Mouse (Mus musculus) liver, postnatal 0 days (tissue): ENCODE data around the gene Npl. TPM values are rescaled to one million over a fixed set of nuclear protein-coding genes. Genes with fewer than 3 reads are reported as not detected.

Source experiments
- ATAC-seq: fragments of 200-750 bp; cut with Nextera tagmentation; 2 replicates; pipeline ENCODE4 v1.8.0; 2017; ENCODE audit warnings: mild to moderate bottlenecking, moderate library complexity
- DNase-seq: peaks from one replicate; pipeline ENCODE4 v3.0.0-alpha.2; 2016
- H3K27ac ChIP-seq: fragments of 300-500 bp; sonication (generic); 2 replicates; pipeline ENCODE4 v1.5.1; 2014; ENCODE audit warnings: antibody characterized with exemption, moderate library complexity, mild to moderate bottlenecking, low read depth
- H3K27me3 ChIP-seq: fragments of 300-500 bp; sonication (generic); 2 replicates; pipeline ENCODE4 v1.6.1; 2014; ENCODE audit warnings: low read length, control low read depth, mixed read lengths; ENCODE audit not compliant: insufficient read depth
- H3K36me3 ChIP-seq: fragments of 300-500 bp; sonication (generic); replicated peaks from 2 replicates; pipeline ENCODE4 v1.6.1; 2014; ENCODE audit warnings: mild to moderate bottlenecking, control low read depth, low read length, moderate library complexity, mixed read lengths; ENCODE audit not compliant: insufficient read depth
- H3K4me1 ChIP-seq: fragments of 300-500 bp; sonication (generic); 2 replicates; pipeline ENCODE4 v1.6.1; 2014; ENCODE audit warnings: antibody characterized with exemption, mild to moderate bottlenecking, control low read depth; ENCODE audit not compliant: insufficient read depth
- H3K4me2 ChIP-seq: fragments of 300-500 bp; sonication (generic); 2 replicates; pipeline ENCODE4 v1.6.1; 2014; ENCODE audit warnings: low read depth, mild to moderate bottlenecking, low read length, moderate library complexity, mixed read lengths
- H3K4me3 ChIP-seq: fragments of 300-500 bp; sonication (generic); 2 replicates; pipeline ENCODE4 v1.5.1; 2014; ENCODE audit warnings: low read depth, low read length
- H3K9ac ChIP-seq: fragments of 300-500 bp; sonication (generic); replicated peaks from 2 replicates; pipeline ENCODE4 v1.6.1; 2014; ENCODE audit warnings: mild to moderate bottlenecking, moderate library complexity
- H3K9me3 ChIP-seq: fragments of 300-500 bp; sonication (generic); 2 replicates; pipeline ENCODE4 v1.6.1; 2016; ENCODE audit warnings: mild to moderate bottlenecking, control low read depth, low read length, mixed read lengths
- CTCF ChIP-seq: sonication (generic); IDR thresholded peaks from 2 replicates; pipeline ENCODE4 v1.5.1; 2016; ENCODE audit warnings: antibody characterized with exemption, low read depth
- EP300 ChIP-seq: IDR thresholded peaks from 2 replicates; pipeline ENCODE4 v1.6.1; 2016; ENCODE audit warnings: antibody characterized with exemption, low read depth, mild to moderate bottlenecking
- WGBS: fragments of 180-500 bp; shearing (Covaris S2); extraction: QIAGEN DNeasy Blood & Tissue Kit; methylation state at CpG from one replicate; pipeline ENCODE4 v1.1.7; 2014; ENCODE audit not compliant: insufficient replicate concordance; 5-methylcytosine and 5-hydroxymethylcytosine counted together
- polyA plus RNA-seq: library from polyadenylated mRNA; unstranded; fragments of >200 nt; fragmentation: Nextera tagmentation; extraction: Ambion mirVana; gene quantifications from 2 replicates; pipeline ENCODE4 v1.2.1, GENCODE M21; 2015

Gene Npl
- 6.8 TPM in 2 replicates for polyA plus RNA-seq

DNA sequence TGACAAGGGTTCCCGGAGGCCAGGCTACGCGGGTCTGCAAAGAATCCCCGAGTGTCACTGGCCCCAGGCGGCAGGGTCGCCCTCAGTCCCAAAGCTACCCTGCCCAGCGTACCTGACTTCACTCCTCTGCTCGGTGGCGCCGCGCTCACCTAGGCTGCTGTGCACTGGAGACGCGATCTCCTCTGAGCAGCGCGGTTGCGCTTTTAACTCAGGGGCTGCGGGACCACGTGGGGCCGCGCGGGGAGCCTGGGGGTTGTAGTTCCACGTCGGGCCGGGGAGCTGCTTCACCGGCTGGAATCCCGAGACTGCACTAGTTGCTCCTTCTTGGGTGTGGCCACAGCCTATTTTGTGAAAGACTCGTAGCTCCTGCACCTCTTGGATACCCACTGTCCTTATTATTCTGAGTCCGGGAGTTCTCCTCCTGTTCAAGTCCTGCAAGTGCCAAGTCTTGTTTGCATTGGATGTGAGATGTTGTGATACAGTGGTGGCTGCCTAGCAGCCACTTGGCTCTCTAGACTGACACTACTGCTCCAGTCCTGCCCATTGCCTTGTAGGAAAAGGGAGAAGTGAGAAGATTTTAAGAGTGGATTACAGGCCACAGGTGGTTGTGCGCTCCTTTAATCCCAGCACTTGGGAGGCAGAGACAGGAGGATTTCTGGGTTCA, at the start of gene Npl:
Npl (minus strand) TSS at position 510 of the 664 bp plus-strand sequence.
- peak; percentile 89 for ATAC-seq
- WGBS = 7% methylated on average over 29 of the region's 29 CpGs

GRCm38 (mm10) chr1:153599302-153600045, 49.6 kb upstream of the Npl start:
- TF ChIP-seq EP300 (no peak), CTCF (no peak)
- no peaks in the 10 kb centered on the region for H3K27me3 ChIP-seq
- 55% methylated on average over 8 of the region's 9 CpGs for WGBS

More for the DNA sequence above, at the start of gene Npl:
- Histone ChIP-seq H3K4me3 (peak within 1 kb of the TSS; percentile 47), H3K4me1 (no peaks in the 10 kb centered on the region), H3K4me2 (peak within 1 kb of the TSS; percentile 77), H3K36me3 (no peaks in the 10 kb centered on the region), H3K9me3 (no peaks in the 10 kb centered on the region), H3K27me3 (no peaks in the 10 kb centered on the region), H3K27ac (no peak within 1 kb of the TSS), H3K9ac (peak within 1 kb of the TSS; percentile 55)
- peak; percentile 74 for DNase-seq
- TF ChIP-seq EP300 (no peak), CTCF (0 out of 2 replicates have a peak, but pooled peaks have one; percentile 1)

GRCm38 (mm10) chr1:153598773-153599172, 48.9 kb upstream of the Npl start:
- 47% methylated on average over 2 of the region's 2 CpGs for WGBS
- no peak overlapping the region for H3K4me3 ChIP-seq
- H3K9ac ChIP-seq = no peak overlapping the region
- peak; percentile 20 for DNase-seq
- TF ChIP-seq CTCF (no peak), EP300 (peak; percentile 28; the same call in 1 of the 2 replicates)
- no peak overlapping the region for H3K4me2 ChIP-seq
- no peaks in the 10 kb centered on the region for H3K27me3 ChIP-seq
- H3K27ac ChIP-seq = no peak overlapping the region
- no peaks in the 10 kb centered on the region for H3K9me3 ChIP-seq
- ATAC-seq = peak; percentile 64
- no peaks in the 10 kb centered on the region for H3K36me3 ChIP-seq
- no peaks in the 10 kb centered on the region for H3K4me1 ChIP-seq

More at GRCm38 (mm10) chr1:153599302-153600045, 49.6 kb upstream of the Npl start:
- Histone ChIP-seq H3K36me3 (no peaks in the 10 kb centered on the region), H3K4me1 (no peaks in the 10 kb centered on the region), H3K9me3 (no peaks in the 10 kb centered on the region), H3K27ac (no peak overlapping the region), H3K9ac (no peak overlapping the region), H3K4me2 (no peak overlapping the region), H3K4me3 (no peak overlapping the region)
- ATAC-seq = no peak
- DNase-seq = no peak

DNA sequence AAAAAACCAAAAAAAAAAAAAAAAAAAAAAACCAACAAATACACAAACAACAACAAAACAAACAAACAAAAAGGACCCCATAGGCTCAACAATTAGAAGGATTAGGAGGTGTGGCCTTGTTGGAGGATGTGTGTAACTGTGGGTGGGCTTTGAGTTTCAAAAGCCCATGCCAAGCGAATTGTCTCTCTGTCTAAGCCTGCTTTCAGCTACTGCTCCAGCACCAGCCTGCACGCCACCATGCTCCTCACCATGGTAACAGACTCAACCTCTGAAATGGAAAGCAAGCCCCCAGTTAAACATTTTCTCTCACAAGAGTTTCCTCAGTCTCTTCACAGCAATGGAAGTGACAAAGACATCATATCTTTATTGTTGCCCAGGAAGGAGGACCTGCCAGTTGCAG, 43.8 kb upstream of the Npl start:
- Histone ChIP-seq H3K4me3 (no peak overlapping the region), H3K27ac (no peak overlapping the region), H3K4me2 (no peak overlapping the region), H3K36me3 (no peaks in the 10 kb centered on the region), H3K9me3 (no peaks in the 10 kb centered on the region), H3K27me3 (no peaks in the 10 kb centered on the region), H3K9ac (no peak overlapping the region), H3K4me1 (no peaks in the 10 kb centered on the region)
- ATAC-seq (no peak), DNase-seq (no peak)
- 85% methylated on average over 2 of the region's 2 CpGs for WGBS
- no peak for TF ChIP-seq EP300
- no peak for TF ChIP-seq CTCF

- TF ChIP-seq CTCF (no peak), EP300 (no peak)
- Histone ChIP-seq H3K27ac (no peak overlapping the region), H3K36me3 (no peaks in the 10 kb centered on the region), H3K9me3 (no peaks in the 10 kb centered on the region), H3K4me1 (no peaks in the 10 kb centered on the region), H3K4me2 (no peak overlapping the region), H3K9ac (no peak overlapping the region), H3K4me3 (no peak overlapping the region), H3K27me3 (no peaks in the 10 kb centered on the region)
- ATAC-seq = no peak
- 69% methylated on average over 2 of the region's 2 CpGs for WGBS
- no peak for DNase-seq
These were observed 40.4 kb upstream of the Npl start for GRCm38 (mm10) chr1:153590176-153590734.

DNA sequence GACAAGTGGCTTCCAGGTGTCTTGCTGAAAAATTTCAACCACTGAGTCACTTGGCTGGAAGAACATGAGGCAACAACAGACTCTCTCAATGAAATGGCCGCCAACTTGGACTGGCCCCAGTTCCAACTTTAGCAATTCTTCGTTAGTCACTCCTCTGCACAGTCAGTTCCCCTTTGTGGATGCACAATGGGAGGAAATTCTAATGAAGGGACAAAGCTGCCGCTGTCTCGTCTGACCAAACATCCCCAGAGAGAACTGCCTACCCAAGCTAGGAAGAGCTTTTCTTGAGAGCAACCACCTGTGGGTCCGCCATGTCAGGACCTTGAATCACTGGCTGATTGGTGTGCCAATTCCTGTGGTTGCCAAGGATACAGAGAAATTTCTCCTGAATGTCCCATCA, 38.1 kb upstream of the Npl start:
- H3K4me1 ChIP-seq = no peaks in the 10 kb centered on the region
- H3K4me2 ChIP-seq = no peak overlapping the region
- no peak for ATAC-seq
- H3K36me3 ChIP-seq = no peaks in the 10 kb centered on the region
- H3K9me3 ChIP-seq = no peaks in the 10 kb centered on the region
- H3K9ac ChIP-seq = no peak overlapping the region
- WGBS = 65% methylated on average over 5 of the region's 5 CpGs
- no peak overlapping the region for H3K4me3 ChIP-seq
- TF ChIP-seq CTCF (no peak), EP300 (no peak)
- no peak overlapping the region for H3K27ac ChIP-seq
- no peak for DNase-seq
- H3K27me3 ChIP-seq = no peaks in the 10 kb centered on the region
